Mouse (Mus musculus) A20 (cell line): ENCODE measurements around the gene Ivns1abp.
"Not testable (repeated sequence)": the region's sequence is repeated elsewhere in the genome, so short reads cannot be mapped to it uniquely, and the experiment has no call there.

Source experiments
- DNase-seq: peaks from one replicate; pipeline ENCODE4 v3.0.0-alpha.2; 2011; ENCODE audit warnings: low read depth, low spot score

The Ivns1abp gene

GRCm38 (mm10) chr1:151344283-151345108 lies at the start of gene Ivns1abp:
Gene Ivns1abp, plus strand, starts transcription at chr1:151344477.
- DNase-seq = peak; percentile 99

GRCm38 (mm10) chr1:151295486-151295885 lies 48.8 kb upstream of the Ivns1abp start:
- no peak for DNase-seq

GRCm38 (mm10) chr1:151296621-151297020 lies 47.7 kb upstream of the Ivns1abp start:
- DNase-seq = no peak

DNA sequence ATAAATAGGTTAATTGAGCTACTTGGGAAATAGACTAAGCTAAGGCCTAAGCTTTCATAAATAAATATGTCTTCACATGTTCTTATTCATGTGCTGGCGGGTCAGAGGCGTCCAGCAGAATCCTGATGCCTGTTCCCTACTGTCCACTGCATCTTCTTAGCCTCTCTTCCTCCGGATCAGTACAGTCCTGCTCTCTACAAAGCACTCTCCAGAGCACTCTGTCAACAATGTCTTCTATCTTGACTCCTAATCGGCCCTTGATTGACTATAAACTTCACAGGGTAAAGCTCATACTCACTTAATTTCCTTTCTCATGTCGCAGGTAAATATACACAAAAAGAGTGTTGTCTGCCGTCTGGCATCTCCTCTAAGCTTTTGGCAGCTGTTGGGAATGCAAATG lies 47.3 kb upstream of the Ivns1abp start:
- DNase-seq = no peak

- no peak for DNase-seq
These were observed 46.7 kb upstream of the Ivns1abp start for GRCm38 (mm10) chr1:151297596-151297995.

- DNase-seq = no peak
These were observed 42.8 kb upstream of the Ivns1abp start for GRCm38 (mm10) chr1:151301456-151301855.

DNA sequence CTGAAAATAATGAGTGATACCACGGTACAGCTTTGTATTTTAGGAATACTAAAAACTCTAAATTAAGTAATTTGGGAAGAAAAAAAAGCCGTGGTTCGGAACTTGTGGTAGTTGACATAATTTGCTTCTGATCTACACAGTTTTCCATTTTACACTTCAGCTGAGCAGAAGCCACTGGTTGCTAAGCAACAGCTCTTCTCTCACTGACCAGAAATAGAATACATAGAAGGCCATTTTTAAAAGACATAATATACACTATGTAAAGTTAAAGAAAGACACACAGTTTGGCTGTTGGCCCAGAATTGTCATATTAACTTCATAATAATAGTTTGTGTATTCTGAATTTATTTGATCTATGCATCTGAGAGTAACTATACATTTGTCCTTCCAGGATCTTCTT lies 42.4 kb upstream of the Ivns1abp start:
- no peak for DNase-seq

GRCm38 (mm10) chr1:151303265-151303664 lies 41.0 kb upstream of the Ivns1abp start:
- no peak for DNase-seq

DNA sequence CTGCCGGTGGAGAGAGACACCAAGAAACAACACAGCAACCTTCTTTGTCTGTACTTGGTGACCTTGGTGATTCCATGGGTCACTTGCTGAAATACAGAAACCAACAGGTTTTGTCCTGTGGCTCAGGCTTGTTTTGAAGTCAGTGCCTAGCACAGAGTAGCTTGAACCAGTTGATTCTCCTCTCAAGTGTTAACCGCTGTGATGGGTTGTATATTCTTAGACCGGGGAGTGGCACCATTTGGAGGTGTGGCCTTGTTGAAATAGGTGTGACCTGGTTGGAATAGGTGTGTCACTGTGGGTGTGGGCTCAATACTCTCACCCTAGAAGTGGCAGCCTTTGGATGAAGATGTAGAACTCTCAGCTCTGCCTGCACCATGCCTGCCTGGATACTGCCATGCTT lies 39.3 kb upstream of the Ivns1abp start:
- DNase-seq = not testable (repeated sequence)

DNA sequence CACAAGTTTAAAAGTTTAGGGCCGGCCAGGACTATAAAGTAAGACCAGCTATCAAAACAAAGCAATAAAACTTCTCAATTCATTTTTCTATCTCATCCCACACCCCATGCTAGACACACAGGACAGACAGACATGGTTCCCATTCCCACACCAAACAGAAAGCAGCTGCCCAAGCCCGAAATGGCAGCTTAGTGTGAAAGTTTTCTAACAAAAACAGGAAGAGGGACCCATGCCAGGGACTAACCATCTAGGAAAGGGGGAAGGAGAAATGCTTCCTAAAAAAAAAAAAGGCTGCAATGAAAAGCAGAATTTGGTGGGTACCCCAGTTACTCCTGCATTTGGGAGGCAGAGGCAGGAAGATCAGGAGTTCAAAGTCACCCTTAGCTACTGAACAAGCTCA lies 37.2 kb upstream of the Ivns1abp start:
- no peak for DNase-seq

- DNase-seq = no peak
These were observed 36.5 kb upstream of the Ivns1abp start for GRCm38 (mm10) chr1:151307821-151308220.

- no peak for DNase-seq
These were observed 35.8 kb upstream of the Ivns1abp start for GRCm38 (mm10) chr1:151308508-151308907.

GRCm38 (mm10) chr1:151310511-151310910 lies 33.8 kb upstream of the Ivns1abp start:
- DNase-seq = no peak

DNA sequence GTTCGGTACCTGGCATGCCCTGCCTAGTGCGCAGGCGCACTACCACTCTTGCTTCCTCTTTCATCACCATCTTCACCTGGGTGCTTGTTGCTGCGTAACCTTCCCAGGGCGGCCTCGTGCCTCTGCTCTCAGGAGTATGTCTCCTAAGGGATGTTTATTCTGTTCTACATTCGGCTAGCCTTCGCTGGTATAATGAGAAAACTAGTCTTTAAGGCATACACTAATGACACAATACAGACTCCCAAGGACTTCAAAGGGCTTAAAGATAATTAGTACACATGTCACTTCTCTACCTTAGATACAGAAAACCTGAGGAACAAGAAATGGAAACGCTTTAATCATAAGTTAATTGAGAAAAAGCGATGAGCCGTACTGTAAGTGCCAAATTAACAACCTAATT lies 32.9 kb upstream of the Ivns1abp start:
- DNase-seq = no peak

DNA sequence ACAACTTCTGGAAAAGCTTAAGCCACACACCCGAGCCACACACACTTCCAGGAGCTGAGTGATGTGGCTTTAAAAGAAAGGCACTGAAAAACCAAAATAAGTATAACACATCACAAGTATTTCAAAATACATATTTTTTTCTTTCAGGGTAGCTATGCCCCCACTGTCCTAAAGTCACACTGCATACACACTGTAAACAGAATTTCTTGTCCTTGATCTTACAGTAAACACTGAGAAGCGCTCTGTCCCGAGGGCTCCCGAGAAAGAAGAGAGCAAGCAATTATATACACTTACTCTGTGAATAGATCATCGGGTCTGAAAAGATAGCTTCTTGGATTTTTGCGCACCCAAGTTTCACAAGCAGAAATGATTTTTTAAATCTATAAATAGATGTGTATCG lies 25.0 kb upstream of the Ivns1abp start:
- DNase-seq = no peak

DNA sequence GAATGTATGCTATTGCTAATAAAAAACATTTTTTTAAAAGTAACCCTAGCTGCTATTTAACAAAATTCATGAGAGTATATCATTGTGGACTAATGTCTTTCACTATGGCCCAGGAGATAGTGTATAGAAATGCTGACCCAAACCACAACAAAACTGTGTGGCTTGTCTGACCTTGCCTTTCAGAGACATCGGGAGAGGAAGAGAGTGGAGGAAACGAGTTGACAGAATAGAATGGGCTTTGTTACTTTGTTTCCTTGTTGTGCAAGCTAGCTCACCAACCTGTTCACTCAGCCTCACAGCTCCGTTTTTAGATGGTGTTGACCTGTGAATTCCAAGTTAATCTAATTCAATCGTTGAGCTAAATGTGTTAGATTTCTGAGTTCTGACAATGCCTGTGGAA lies 23.9 kb upstream of the Ivns1abp start:
- no peak for DNase-seq

- DNase-seq = peak; percentile 64
These were observed 18.9 kb upstream of the Ivns1abp start for GRCm38 (mm10) chr1:151325328-151325727.

- no peak for DNase-seq
These were observed 15.8 kb upstream of the Ivns1abp start for GRCm38 (mm10) chr1:151328341-151329097.

- peak; percentile 58 for DNase-seq
These were observed 14.7 kb upstream of the Ivns1abp start for GRCm38 (mm10) chr1:151329601-151330000.

GRCm38 (mm10) chr1:151332819-151333218 lies 11.5 kb upstream of the Ivns1abp start:
- DNase-seq = no peak

DNA sequence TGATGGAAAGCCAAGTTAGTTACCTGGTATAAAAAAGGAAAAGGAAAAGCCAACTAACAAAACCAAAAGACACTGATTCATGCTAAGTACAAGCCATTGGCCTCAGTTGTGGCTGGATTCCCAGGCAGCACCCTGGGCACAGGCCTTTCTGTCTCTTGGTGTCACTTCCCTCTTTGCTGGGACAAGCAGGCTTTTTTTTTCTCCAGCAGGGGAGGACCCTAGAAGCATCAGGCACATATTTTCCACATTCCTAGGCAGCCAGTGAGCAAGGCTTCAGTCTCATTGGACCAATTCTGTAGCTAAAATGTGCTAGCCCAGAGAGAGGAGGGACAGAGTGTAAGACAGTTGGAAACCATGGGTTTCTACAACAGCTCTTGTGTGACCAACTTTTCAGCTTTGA lies 6.0 kb upstream of the Ivns1abp start:
- DNase-seq = peak; percentile 52

DNA sequence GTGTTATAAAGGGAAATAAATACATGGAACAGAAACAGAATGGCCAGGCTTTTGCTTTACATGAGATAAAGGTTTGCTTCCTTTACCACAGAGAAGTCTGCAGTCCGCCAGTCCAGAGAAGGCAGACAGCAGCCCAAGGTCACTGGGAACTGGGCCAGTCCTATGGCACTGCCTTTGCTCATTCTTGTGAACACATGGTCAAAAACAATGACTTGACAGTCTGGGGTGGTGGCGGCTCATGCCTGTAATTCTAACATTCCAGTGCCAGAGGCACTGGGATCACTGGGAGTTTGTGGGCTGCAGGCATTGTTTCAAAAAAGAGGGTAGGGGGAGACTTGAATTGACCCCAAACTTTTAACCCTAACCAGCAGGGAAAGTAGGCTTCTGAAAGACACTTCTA lies 5.3 kb upstream of the Ivns1abp start:
- no peak for DNase-seq
